Mouse (Mus musculus) adrenal gland, postnatal 4 days (tissue): Measurements from ENCODE around the gene Odf4. TPM values are rescaled to one million over a fixed set of nuclear protein-coding genes. Genes with fewer than 3 reads are reported as not detected.

Experiments
- total RNA-seq, 2 experiments: library from RNA; stranded (reverse); gene quantifications; 2 replicates each; pipeline ENCODE4 v1.2.3; 2021

The Odf4 gene
- total RNA-seq, 2 experiments from 2014 or later, result 1.5 TPM

Other genes starting within 250 kb of the Odf4 start
- gene Myh10, start 235.5 kb downstream of the Odf4 start, total RNA-seq, result 10 to 100 TPM; 69.4 to 98.3 TPM
- gene Ndel1, start 55.2 kb downstream of the Odf4 start, total RNA-seq, result 10 to 100 TPM; 59.1 to 61.4 TPM
- under 1 TPM; 0.17 to 0.20 TPM for gene Rnf222, start 38.5 kb downstream of the Odf4 start, total RNA-seq
- gene Rpl26, start 25.5 kb downstream of the Odf4 start, total RNA-seq, result 1,000 to 10,000 TPM; 1,502 to 1,552 TPM
- gene Arhgef15, start 30.4 kb upstream of the Odf4 start, total RNA-seq, result 10 to 100 TPM; 28.6 to 29.5 TPM
- 1 to 10 TPM; 5.8 to 5.9 TPM for gene Slc25a35, start 41.0 kb upstream of the Odf4 start, total RNA-seq
- gene Rangrf, start 48.1 kb upstream of the Odf4 start, total RNA-seq, result 10 to 100 TPM; 19.4 to 20.1 TPM
- 10 to 100 TPM; 37.5 to 42.3 TPM for gene Pfas, start 81.4 kb upstream of the Odf4 start, total RNA-seq
- gene Ctc1, start 88.8 kb upstream of the Odf4 start, total RNA-seq, result 10 to 100 TPM; 50.2 to 51.3 TPM
- 10 to 100 TPM; 41.5 to 41.7 TPM for gene Aurkb, start 118.6 kb upstream of the Odf4 start, total RNA-seq
- 10 to 100 TPM; 24.3 to 26.0 TPM for gene Borcs6, start 132.6 kb upstream of the Odf4 start, total RNA-seq
- 10 to 100 TPM; 20.6 TPM for gene Tmem107, start 143.7 kb upstream of the Odf4 start, total RNA-seq
- 100 to 1,000 TPM; 208 to 226 TPM for gene Vamp2, start 161.4 kb upstream of the Odf4 start, total RNA-seq
- 100 to 1,000 TPM in 1 of 2 experiments, 10 to 100 TPM in 1; 99.4 to 130 TPM for gene Per1, start 168.1 kb upstream of the Odf4 start, total RNA-seq
- under 1 TPM; 0.51 to 0.59 TPM for gene Hes7, start 193.3 kb upstream of the Odf4 start, total RNA-seq
- 1 to 10 TPM; 1.3 to 1.4 TPM for gene 9130213A22Rik, start 195.5 kb upstream of the Odf4 start, total RNA-seq
- under 1 TPM; 0.67 to 0.73 TPM for gene Aloxe3, start 198.8 kb upstream of the Odf4 start, total RNA-seq
- gene Alox12b, start 229.9 kb upstream of the Odf4 start, total RNA-seq, result not detected